Mouse (Mus musculus) liver, adult 2 months (tissue): ENCODE results near the gene Ogdhl. TPM values are rescaled to one million over a fixed set of nuclear protein-coding genes. Genes with fewer than 3 reads are reported as not detected.

ENCODE experiments used
- DNase-seq: peaks from one replicate; pipeline ENCODE4 v3.0.0-alpha.2; 2011; ENCODE audit warnings: low read depth, low spot score; ENCODE audit errors: extremely low read depth
- H3K27ac ChIP-seq: fragments of 200-500 bp; replicated peaks from 2 replicates; pipeline ENCODE4 v1.5.1; 2012; ENCODE audit warnings: low read depth, mild to moderate bottlenecking, control low read depth, inconsistent platforms, low read length; ENCODE audit not compliant: insufficient read depth
- H3K27me3 ChIP-seq: fragments of 200-500 bp; 2 replicates; pipeline ENCODE4 v1.6.1; 2012; ENCODE audit warnings: mild to moderate bottlenecking, moderate library complexity, low read length, inconsistent platforms; ENCODE audit not compliant: control insufficient read depth, insufficient read depth
- H3K36me3 ChIP-seq: fragments of 200-500 bp; 2 replicates; pipeline ENCODE4 v1.6.1; 2012; ENCODE audit warnings: low read length, inconsistent platforms; ENCODE audit not compliant: control insufficient read depth, insufficient read depth
- H3K4me1 ChIP-seq: fragments of 200-500 bp; 2 replicates; pipeline ENCODE4 v1.6.1; 2011; ENCODE audit warnings: low read length; ENCODE audit not compliant: control insufficient read depth, insufficient read depth
- H3K4me3 ChIP-seq: fragments of 200-500 bp; 2 replicates; pipeline ENCODE4 v1.5.1; 2011; ENCODE audit warnings: low read depth, mild to moderate bottlenecking, control low read depth, low read length, moderate library complexity; ENCODE audit not compliant: insufficient read depth
- H3K79me2 ChIP-seq: fragments of 200-500 bp; 2 replicates; pipeline ENCODE4 v1.6.1; 2012; ENCODE audit warnings: inconsistent platforms, mild to moderate bottlenecking, low read length, moderate library complexity; ENCODE audit not compliant: control insufficient read depth, insufficient read depth
- H3K9ac ChIP-seq: fragments of 200-500 bp; 2 replicates; pipeline ENCODE4 v1.6.1; 2012; ENCODE audit warnings: low read depth, mild to moderate bottlenecking, control low read depth, inconsistent platforms, low read length
- CTCF ChIP-seq: fragments of 200-500 bp; IDR thresholded peaks from 2 replicates; pipeline ENCODE4 v1.5.1; 2011; ENCODE audit warnings: low read depth, low read length, control low read depth
- POLR2A ChIP-seq: fragments of 200-500 bp; IDR thresholded peaks from 2 replicates; pipeline ENCODE4 v1.6.1; 2011; ENCODE audit warnings: low read length, control low read depth; ENCODE audit not compliant: insufficient read depth; ENCODE audit errors: extremely low read depth
- WGBS: fragments of 180-500 bp; shearing (Covaris S2); methylation state at CpG from one replicate; pipeline ENCODE4 v1.1.7; 2018; 5-methylcytosine and 5-hydroxymethylcytosine counted together
- polyA plus RNA-seq: library from polyadenylated mRNA; depleted of rRNA; stranded (reverse); fragments of >200 nt; gene quantifications from 2 replicates; pipeline ENCODE4 v1.2.3, GENCODE M21; 2012
- total RNA-seq: library from RNA; depleted of rRNA; stranded (reverse); fragments of >200 nt; gene quantifications from 2 replicates; pipeline ENCODE4 v1.2.3, GENCODE M21; 2014

The Ogdhl gene
- total and polyA plus RNA-seq, 2 experiments = 0.05 to 0.09 TPM

DNA sequence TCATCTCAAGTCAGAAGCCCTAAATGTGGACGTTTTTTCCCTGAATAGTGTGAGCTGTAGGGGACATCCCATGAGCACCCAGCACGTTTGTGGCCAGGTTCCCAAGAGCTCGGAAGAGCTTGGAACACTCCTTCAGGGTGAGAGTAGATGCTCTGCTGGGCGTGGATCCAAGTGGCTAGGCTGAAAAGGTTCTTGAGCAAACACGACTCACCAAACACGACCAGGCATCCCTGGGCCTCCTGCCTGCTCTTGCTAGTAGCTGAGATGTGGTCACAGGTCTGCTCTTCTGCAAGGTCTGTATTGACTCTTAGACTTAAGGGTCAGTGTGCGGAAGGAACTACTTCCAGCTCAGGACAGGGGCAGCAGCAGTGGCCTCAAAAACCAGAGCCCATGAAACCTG, 47.9 kb downstream of the Ogdhl start:
- no peak overlapping the region for H3K4me3 ChIP-seq
- no peaks in the 10 kb centered on the region for H3K79me2 ChIP-seq
- H3K27ac ChIP-seq = no peak overlapping the region
- no peak overlapping the region for H3K9ac ChIP-seq
- no peaks in the 10 kb centered on the region for H3K4me1 ChIP-seq
- no peaks in the 10 kb centered on the region for H3K27me3 ChIP-seq
- no peak for TF ChIP-seq POLR2A
- no peak for TF ChIP-seq CTCF
- no peaks in the 10 kb centered on the region for H3K36me3 ChIP-seq
- no peak for DNase-seq
- 44% methylated on average over 7 of the region's 7 CpGs for WGBS

DNA sequence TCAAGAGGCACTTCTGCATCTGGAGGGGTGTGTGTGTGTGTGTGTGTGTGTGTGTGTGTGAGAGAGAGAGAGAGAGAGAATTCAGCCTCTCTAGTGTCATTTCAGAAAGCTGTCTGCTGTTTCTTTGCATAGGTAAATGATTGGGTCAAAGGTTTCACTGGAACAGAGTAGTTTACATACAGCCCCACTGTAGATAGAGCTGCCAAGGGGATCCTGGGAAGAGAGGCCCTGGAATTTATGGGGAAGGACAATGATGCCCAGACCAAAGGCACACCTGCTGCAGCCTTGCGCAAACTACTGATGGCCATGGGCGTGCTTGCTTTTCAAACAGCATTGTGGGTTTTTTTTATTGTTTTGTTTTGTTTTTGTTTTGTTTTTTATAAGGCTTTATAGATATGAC, 50.7 kb downstream of the Ogdhl start:
- TF ChIP-seq POLR2A (no peak), CTCF (no peak)
- Histone ChIP-seq H3K4me1 (no peaks in the 10 kb centered on the region), H3K36me3 (no peaks in the 10 kb centered on the region), H3K4me3 (no peak overlapping the region), H3K9ac (no peak overlapping the region), H3K27me3 (no peaks in the 10 kb centered on the region), H3K27ac (no peak overlapping the region), H3K79me2 (no peaks in the 10 kb centered on the region)
- no peak for DNase-seq
- 51% methylated on average over 2 of the region's 2 CpGs for WGBS

DNA sequence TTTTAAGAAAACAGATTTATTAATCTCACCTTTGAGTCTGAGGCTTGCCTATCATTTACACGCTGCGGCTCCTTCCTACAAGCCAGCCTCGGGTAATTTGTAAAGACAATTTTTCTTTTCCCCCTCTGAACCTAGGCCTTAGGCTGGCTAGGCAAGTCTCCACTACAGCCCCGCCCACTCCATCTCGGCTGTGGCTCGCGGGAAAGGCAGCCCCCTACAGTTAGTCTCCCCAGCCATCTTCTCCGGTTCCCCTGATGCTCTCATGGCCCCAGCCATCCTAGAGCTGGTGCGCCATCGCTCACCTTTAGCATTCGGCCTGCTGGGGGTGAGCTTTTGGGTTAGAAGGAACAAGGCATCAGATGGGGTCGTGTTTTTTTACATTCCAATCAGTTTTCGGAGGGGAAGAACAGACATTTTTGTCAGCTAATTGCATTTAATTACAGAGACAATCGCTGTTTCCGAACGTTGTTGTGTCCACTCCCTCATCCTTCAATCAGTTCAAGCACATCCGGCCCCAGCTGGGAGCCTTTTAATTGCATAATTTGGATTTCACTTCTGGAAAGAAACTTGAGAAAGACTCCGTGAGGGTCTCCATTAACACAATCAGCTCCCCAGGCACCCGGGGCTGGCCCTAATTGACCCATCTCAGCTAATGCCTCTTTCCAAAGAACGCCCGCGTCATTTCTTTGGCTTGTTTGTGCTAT, 57.7 kb downstream of the Ogdhl start:
- 24% methylated on average over 22 of the region's 22 CpGs for WGBS
- DNase-seq = no peak
- Histone ChIP-seq H3K4me3 (no peak overlapping the region), H3K27ac (no peak overlapping the region), H3K4me1 (no peaks in the 10 kb centered on the region), H3K9ac (no peak overlapping the region), H3K36me3 (no peaks in the 10 kb centered on the region), H3K27me3 (no peaks in the 10 kb centered on the region), H3K79me2 (no peaks in the 10 kb centered on the region)
- TF ChIP-seq CTCF (no peak), POLR2A (no peak)

DNA sequence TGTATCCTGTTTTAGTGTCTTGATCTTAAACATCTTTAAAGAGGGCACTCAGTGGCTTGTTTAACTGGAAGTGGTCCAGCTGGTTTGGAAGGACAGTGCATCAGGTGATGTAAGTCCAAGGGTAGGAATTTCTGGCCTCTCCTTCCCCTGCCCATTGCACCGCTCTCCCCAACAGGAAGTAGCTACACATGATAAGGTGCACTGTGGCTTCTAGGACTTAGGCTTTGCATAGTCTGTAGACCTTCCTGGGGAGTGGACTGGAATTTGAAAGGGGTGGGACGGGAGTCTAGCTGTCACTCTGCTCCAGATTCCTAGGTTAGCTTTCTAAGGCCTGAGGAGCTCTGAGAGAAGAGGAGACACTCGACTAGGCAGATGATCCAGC, 58.3 kb downstream of the Ogdhl start:
- no peak for DNase-seq
- 36% methylated on average over 3 of the region's 3 CpGs for WGBS
- Histone ChIP-seq H3K79me2 (no peaks in the 10 kb centered on the region), H3K36me3 (no peaks in the 10 kb centered on the region), H3K9ac (no peak overlapping the region), H3K4me3 (no peak overlapping the region), H3K27me3 (no peaks in the 10 kb centered on the region), H3K27ac (no peak overlapping the region), H3K4me1 (no peaks in the 10 kb centered on the region)
- TF ChIP-seq POLR2A (no peak), CTCF (no peak)

DNA sequence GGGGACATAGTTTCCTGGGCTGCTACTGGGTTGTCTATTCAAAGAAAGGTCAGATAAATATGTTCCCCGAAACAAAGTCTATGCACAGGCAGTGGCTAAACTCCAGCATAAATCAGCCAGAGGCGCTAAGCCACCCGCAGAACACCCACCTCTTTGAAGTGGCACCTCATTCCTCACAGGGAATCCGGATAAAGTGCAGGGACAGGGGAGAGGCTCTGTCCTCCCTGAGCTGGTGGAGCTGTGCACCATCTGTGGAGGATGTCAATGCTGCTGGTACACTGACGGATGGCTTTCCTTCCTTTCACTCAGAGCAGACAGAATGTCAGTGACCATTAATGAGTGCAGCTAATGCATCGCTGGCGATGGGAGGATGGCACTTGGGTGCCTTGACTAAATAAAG, 59.2 kb downstream of the Ogdhl start:
- 30% methylated on average over 7 of the region's 7 CpGs for WGBS

DNA sequence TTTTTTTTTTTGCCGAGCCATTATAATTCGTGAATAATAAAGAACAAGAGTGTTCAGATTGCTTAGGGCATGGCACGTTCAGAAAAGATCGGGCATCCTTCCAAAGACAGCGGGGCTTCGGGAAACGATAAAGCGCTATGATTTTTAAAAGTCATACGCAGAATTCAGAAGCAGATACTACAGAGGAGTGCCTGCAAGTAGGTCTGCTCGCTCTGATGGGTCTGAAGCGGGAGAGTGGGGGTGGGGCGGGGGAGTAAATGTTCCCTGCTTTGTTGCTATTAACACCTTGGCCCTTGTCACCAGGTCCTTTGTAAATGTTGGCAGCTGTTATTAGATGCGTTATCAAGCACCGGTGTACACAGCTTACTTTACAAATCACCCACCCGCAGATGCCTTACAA, 59.8 kb downstream of the Ogdhl start:
- no peak for DNase-seq
- Histone ChIP-seq H3K27me3 (no peaks in the 10 kb centered on the region), H3K9ac (no peak overlapping the region), H3K79me2 (no peaks in the 10 kb centered on the region), H3K4me3 (no peak overlapping the region), H3K27ac (no peak overlapping the region), H3K36me3 (no peaks in the 10 kb centered on the region), H3K4me1 (no peaks in the 10 kb centered on the region)
- 46% methylated on average over 15 of the region's 15 CpGs for WGBS
- no peak for TF ChIP-seq CTCF
- no peak for TF ChIP-seq POLR2A

More for the DNA sequence above, 59.2 kb downstream of the Ogdhl start:
- Histone ChIP-seq H3K27ac (no peak overlapping the region), H3K36me3 (no peaks in the 10 kb centered on the region), H3K4me1 (no peaks in the 10 kb centered on the region), H3K4me3 (no peak overlapping the region), H3K27me3 (no peaks in the 10 kb centered on the region), H3K79me2 (no peaks in the 10 kb centered on the region), H3K9ac (no peak overlapping the region)
- DNase-seq = no peak
- no peak for TF ChIP-seq CTCF
- no peak for TF ChIP-seq POLR2A
